Comparison of ENCODE assay signal across 15 mouse cellular contexts in genomic region chr1:59739577-59740354, GRCm38 (mm10). TPM values are rescaled to one million over a fixed set of nuclear protein-coding genes. Genes with fewer than 3 reads are reported as not detected.
DNase-seq lines count a peak whose midpoint lies in the region; ATAC-seq and TF ChIP-seq lines count a peak whose summit lies in the region.
"Had no signal": no experiment of that assay in that cellular context is flagged by ENCODE, and none has a peak within 500 bp of the region (broad histone marks: within the 10 kb centered on the region; RNA-seq: fewer than 3 reads in every experiment).

No protein-coding gene starts in this region.

- no peaks in the 10 kb centered on the region for H3K9me3 ChIP-seq in heart, embryonic 15.5 days (replicated peaks)
- no peaks in the 10 kb centered on the region for H3K9me3 ChIP-seq in liver, embryonic 15.5 days (replicated peaks)
- no peaks in the 10 kb centered on the region for H3K9me3 ChIP-seq in stomach, postnatal 0 days (ENCODE audit: control insufficient read depth, low read length)
- H3K9me3 ChIP-seq: embryonic facial prominence, embryonic 12.5 days; forebrain, embryonic 15.5 days had no signal

- TF ChIP-seq EP300 in stomach, postnatal 0 days (optimal IDR thresholded peaks at IDR 0.05): no peak

- no peak for ATAC-seq in heart, embryonic 15.5 days (replicated peaks; ENCODE audit: insufficient number of reproducible peaks, insufficient read depth, low FRiP score, low read depth)
- ATAC-seq in liver, embryonic 15.5 days (ENCODE audit: insufficient read depth): 0 out of 2 replicates have a peak, but pooled peaks have one; percentile 37
- ATAC-seq in stomach, postnatal 0 days (ENCODE audit: low FRiP score, low TSS enrichment): peak; percentile 85
- ATAC-seq: activated CD4-positive, CD25-positive, alpha-beta regulatory T cell, adult 4 months; forebrain, embryonic 15.5 days had no signal

- no peak for TF ChIP-seq CTCF in testis, adult 2 months (IDR thresholded peaks at IDR 0.05; ENCODE audit: control insufficient read depth, insufficient read depth, insufficient replicate concordance, low read depth, low read length)
- TF ChIP-seq CTCF in stomach, postnatal 0 days (IDR thresholded peaks at IDR 0.05; ENCODE audit: low read depth): no peak

- 48% methylated on average over 17 of the region's 17 CpGs for WGBS in heart, embryonic 15.5 days
- 41% methylated on average over 17 of the region's 17 CpGs for WGBS in liver, embryonic 15.5 days (ENCODE audit: insufficient replicate concordance)
- 47% methylated on average over 17 of the region's 17 CpGs for WGBS in stomach, postnatal 0 days

- no peaks in the 10 kb centered on the region; the same call in 1 of the 2 replicates for H3K4me1 ChIP-seq in testis, adult 2 months (ENCODE audit: control insufficient read depth, insufficient read depth, low read length)
- peaks cover 4% of the 10 kb centered on the region for H3K4me1 ChIP-seq in heart, embryonic 15.5 days (replicated peaks)
- H3K4me1 ChIP-seq in liver, embryonic 15.5 days (replicated peaks): peaks cover 15% of the 10 kb centered on the region
- H3K4me1 ChIP-seq in stomach, postnatal 0 days (replicated peaks; ENCODE audit: control insufficient read depth, insufficient read depth): 0 out of 2 replicates have a peak, but pooled peaks cover 2% of the 10 kb centered on the region
- H3K4me1 ChIP-seq: embryonic facial prominence, embryonic 12.5 days; forebrain, embryonic 15.5 days had no signal

- H3K27ac ChIP-seq in testis, adult 2 months (ENCODE audit: control insufficient read depth, insufficient read depth, low read depth, low read length): peak overlapping the region; percentile 17; the same call in 1 of the 2 replicates
- 0 out of 2 replicates have a peak overlapping the region, but pooled peaks have one; percentile 17 for H3K27ac ChIP-seq in heart, embryonic 15.5 days
- peak overlapping the region; percentile 34; the same call in 1 of the 2 replicates for H3K27ac ChIP-seq in liver, embryonic 15.5 days (replicated peaks)
- H3K27ac ChIP-seq in stomach, postnatal 0 days (replicated peaks): peak overlapping the region; percentile 40
- H3K27ac ChIP-seq: embryonic facial prominence, embryonic 12.5 days; forebrain, embryonic 15.5 days had no signal

- no peaks in the 10 kb centered on the region for H3K36me3 ChIP-seq in testis, adult 2 months (ENCODE audit: control insufficient read depth, insufficient read depth, low read length)
- H3K36me3 ChIP-seq in heart, embryonic 15.5 days: no peaks in the 10 kb centered on the region
- no peaks in the 10 kb centered on the region for H3K36me3 ChIP-seq in liver, embryonic 15.5 days (replicated peaks)
- H3K36me3 ChIP-seq in stomach, postnatal 0 days (ENCODE audit: control insufficient read depth, insufficient read depth, low read length): no peaks in the 10 kb centered on the region
- H3K36me3 ChIP-seq: embryonic facial prominence, embryonic 12.5 days; forebrain, embryonic 15.5 days had no signal

- TF ChIP-seq POLR2A in testis, adult 2 months (IDR thresholded peaks at IDR 0.05; ENCODE audit: control insufficient read depth, low read depth, low read length): no peak

- no peak overlapping the region for H3K4me3 ChIP-seq in testis, adult 2 months (ENCODE audit: control insufficient read depth, low read depth, low read length)
- no peak overlapping the region for H3K4me3 ChIP-seq in heart, embryonic 15.5 days
- no peak overlapping the region; the same call in 1 of the 2 replicates for H3K4me3 ChIP-seq in liver, embryonic 15.5 days (replicated peaks)
- H3K4me3 ChIP-seq in stomach, postnatal 0 days (ENCODE audit: low read depth, low read length): no peak overlapping the region
- H3K4me3 ChIP-seq: embryonic facial prominence, embryonic 12.5 days; forebrain, embryonic 15.5 days had no signal

- H3K9ac ChIP-seq in heart, embryonic 15.5 days: no peak overlapping the region
- no peak overlapping the region for H3K9ac ChIP-seq in liver, embryonic 15.5 days
- no peak overlapping the region for H3K9ac ChIP-seq in stomach, postnatal 0 days (ENCODE audit: low read length)
- H3K9ac ChIP-seq: embryonic facial prominence, embryonic 12.5 days; forebrain, embryonic 15.5 days had no signal

- H3K27me3 ChIP-seq in testis, adult 2 months (ENCODE audit: control insufficient read depth, insufficient read depth, low read length): no peaks in the 10 kb centered on the region
- H3K27me3 ChIP-seq in heart, embryonic 15.5 days: no peaks in the 10 kb centered on the region
- H3K27me3 ChIP-seq in liver, embryonic 15.5 days: no peaks in the 10 kb centered on the region
- H3K27me3 ChIP-seq in stomach, postnatal 0 days (ENCODE audit: control insufficient read depth, insufficient read depth, low read length): no peaks in the 10 kb centered on the region
- H3K27me3 ChIP-seq: CH12.LX; embryonic facial prominence, embryonic 12.5 days; forebrain, embryonic 15.5 days had no signal

- H3K4me2 ChIP-seq in heart, embryonic 15.5 days: no peak overlapping the region
- peak overlapping the region; percentile 30; the same call in 1 of the 2 replicates for H3K4me2 ChIP-seq in liver, embryonic 15.5 days
- no peak overlapping the region for H3K4me2 ChIP-seq in stomach, postnatal 0 days (replicated peaks; ENCODE audit: low read depth)
- H3K4me2 ChIP-seq: embryonic facial prominence, embryonic 12.5 days; forebrain, embryonic 15.5 days had no signal

- no peak for DNase-seq in testis, postnatal 10 days (ENCODE audit: low spot score)
- DNase-seq in stomach, postnatal 0 days (ENCODE audit: low spot score): peak; percentile 41
- DNase-seq in Muller cell, postnatal 12 days (ENCODE audit: inconsistent ontology term): no peak
- DNase-seq in MN1 (ENCODE audit: low spot score): no peak
- no peak for DNase-seq in embryo, embryonic 10.5 days (ENCODE audit: low spot score)
- DNase-seq: cerebellum, adult 11 months; kidney, adult 2 months; layer of hippocampus, adult 9-11 months had no signal

RNA-seq across cellular contexts. Expression of gene Bmpr2, which starts 23.4 kb away (rescaled TPM):
- 1.3 and 1.8 TPM in 2 replicates for polyA plus RNA-seq in testis, adult 2 months (2012; rRNA removed)
- polyA plus RNA-seq in heart, embryonic 15.5 days (2015; fragmentation: Nextera tagmentation; extraction: Ambion mirVana): 5.8 and 6.5 TPM in 2 replicates
- polyA plus RNA-seq in liver, embryonic 15.5 days (2015; fragmentation: Nextera tagmentation; extraction: Ambion mirVana): 0.88 and 0.90 TPM in 2 replicates
- polyA plus RNA-seq in stomach, postnatal 0 days (2015; fragmentation: Nextera tagmentation; extraction: Ambion mirVana): 5.2 and 5.6 TPM in 2 replicates

RNA-seq across cellular contexts. Expression of gene Nop58, which starts 55.0 kb away (rescaled TPM):
- 27.0 and 29.6 TPM in 2 replicates for polyA plus RNA-seq in testis, adult 2 months (2012; rRNA removed)
- polyA plus RNA-seq in heart, embryonic 15.5 days (2015; fragmentation: Nextera tagmentation; extraction: Ambion mirVana): 130 and 134 TPM in 2 replicates
- polyA plus RNA-seq in liver, embryonic 15.5 days (2015; fragmentation: Nextera tagmentation; extraction: Ambion mirVana): 106 and 112 TPM in 2 replicates
- 111 and 116 TPM in 2 replicates for polyA plus RNA-seq in stomach, postnatal 0 days (2015; fragmentation: Nextera tagmentation; extraction: Ambion mirVana)
